Mouse (Mus musculus): ENCODE measurements around the gene Olfr1259. TPM values are rescaled to one million over a fixed set of nuclear protein-coding genes. Genes with fewer than 3 reads are reported as not detected.
"Not testable (repeated sequence)": the region's sequence is repeated elsewhere in the genome, so short reads cannot be mapped to it uniquely, and the experiment has no call there.

Gene Olfr1259
- not detected in 2 replicates for polyA plus RNA-seq (2015; fragmentation: Nextera tagmentation; extraction: Ambion mirVana)

DNA sequence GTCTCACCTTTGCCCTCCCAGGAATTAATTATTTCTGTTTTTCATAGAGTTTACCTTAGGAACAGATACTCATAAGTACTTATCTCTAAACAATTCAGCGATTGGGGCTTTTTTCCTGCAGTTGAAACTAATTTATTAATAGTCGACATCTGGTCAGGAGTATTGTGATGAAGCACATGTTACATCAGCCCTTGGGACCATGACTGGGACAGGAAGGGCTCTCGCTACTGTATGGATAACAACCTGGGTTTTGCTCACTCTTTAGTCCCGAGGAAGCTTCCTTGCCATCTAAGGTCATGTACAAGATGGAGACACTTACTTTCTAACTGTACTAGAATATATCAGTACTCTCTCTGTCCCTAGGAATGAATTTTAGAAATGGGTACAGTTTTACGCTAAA, at the start of gene Olfr1259:
Gene Olfr1259 (minus strand): TSS at position 101 of the 400 bp plus-strand sequence.
- Histone ChIP-seq H3K36me3 (ENCODE audit: poor library complexity, severe bottlenecking) (no peaks in the 10 kb centered on the region), H3K4me3 (no peak within 1 kb of the TSS), H3K4me2 (no peak within 1 kb of the TSS), H3K9ac (no peak within 1 kb of the TSS), H3K4me1 (no peaks in the 10 kb centered on the region), H3K9me3 (replicated peaks) (no peaks in the 10 kb centered on the region), H3K27me3 (no peaks in the 10 kb centered on the region), H3K27ac (no peak within 1 kb of the TSS)
- no peak for ATAC-seq
- 91% methylated on average over 5 of the region's 5 CpGs for WGBS

GRCm38 (mm10) chr2:89990921-89991320, 42.5 kb upstream of the Olfr1259 start, which contains the start of gene Olfr1261:
Gene Olfr1261, plus strand, starts transcription at chr2:89991221.
- no peak within 1 kb of the TSS for H3K9ac ChIP-seq
- H3K4me1 ChIP-seq, result no peaks in the 10 kb centered on the region
- H3K36me3 ChIP-seq (ENCODE audit: poor library complexity, severe bottlenecking), result no peaks in the 10 kb centered on the region
- H3K9me3 ChIP-seq (replicated peaks), result no peaks in the 10 kb centered on the region
- H3K27me3 ChIP-seq, result no peaks in the 10 kb centered on the region
- H3K4me3 ChIP-seq, result no peak within 1 kb of the TSS
- ATAC-seq, result no peak
- H3K27ac ChIP-seq, result no peak within 1 kb of the TSS
- no peak within 1 kb of the TSS for H3K4me2 ChIP-seq

DNA sequence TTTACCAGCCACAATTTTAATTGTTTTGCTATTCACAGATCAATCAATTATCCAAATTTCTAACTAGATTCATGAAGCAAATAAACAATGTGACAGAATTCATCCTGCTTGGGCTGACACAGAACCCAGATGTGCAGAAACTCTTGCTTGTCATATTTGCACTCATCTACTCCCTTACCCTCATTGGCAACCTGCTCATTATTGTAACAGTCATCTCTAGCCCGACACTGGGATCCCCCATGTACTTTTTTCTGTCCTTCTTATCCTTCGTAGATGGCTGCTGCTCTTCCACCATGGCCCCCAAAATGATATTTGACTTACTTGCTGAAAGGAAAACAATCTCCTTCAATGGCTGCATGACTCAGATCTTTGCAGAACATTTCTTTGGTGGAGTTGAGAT, 29.2 kb upstream of the Olfr1259 start:
- ATAC-seq, result no peak
- no peak overlapping the region for H3K27ac ChIP-seq
- H3K9ac ChIP-seq, result no peak overlapping the region
- no peaks in the 10 kb centered on the region for H3K4me1 ChIP-seq
- no peak overlapping the region for H3K4me2 ChIP-seq
- H3K4me3 ChIP-seq, result no peak overlapping the region
- H3K9me3 ChIP-seq (replicated peaks), result no peaks in the 10 kb centered on the region
- H3K36me3 ChIP-seq (ENCODE audit: poor library complexity, severe bottlenecking), result no peaks in the 10 kb centered on the region
- no peaks in the 10 kb centered on the region for H3K27me3 ChIP-seq
- WGBS, result 89% methylated on average over 2 of the region's 2 CpGs

DNA sequence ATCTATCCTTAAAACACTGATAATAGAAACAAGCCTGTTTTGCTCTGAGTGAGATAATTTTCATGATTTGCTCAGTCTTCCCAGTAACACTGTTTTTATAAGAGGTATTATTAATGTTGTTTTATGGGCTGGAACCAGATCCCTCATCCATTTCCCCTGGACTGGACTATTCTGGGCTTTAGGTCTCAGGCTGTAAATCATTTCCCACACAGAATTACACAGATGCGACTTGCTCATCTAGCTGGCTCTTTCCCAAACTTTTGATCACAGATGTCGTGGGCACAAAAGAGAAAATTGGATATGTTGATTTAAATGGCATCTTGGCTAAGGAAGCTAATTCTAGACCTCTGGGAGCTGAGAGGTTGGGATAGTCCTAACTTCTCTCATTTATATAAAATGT, 25.7 kb upstream of the Olfr1259 start, which contains the start of gene Olfr1260:
Gene Olfr1260 (plus strand): TSS at position 157 of the 400 bp plus-strand sequence.
- no peaks in the 10 kb centered on the region for H3K36me3 ChIP-seq (ENCODE audit: poor library complexity, severe bottlenecking)
- H3K27me3 ChIP-seq, result no peaks in the 10 kb centered on the region
- no peak within 1 kb of the TSS for H3K4me3 ChIP-seq
- WGBS, result 68% methylated on average over 2 of the region's 2 CpGs
- ATAC-seq, result no peak
- H3K4me2 ChIP-seq, result no peak within 1 kb of the TSS
- H3K27ac ChIP-seq, result no peak within 1 kb of the TSS
- no peak within 1 kb of the TSS for H3K9ac ChIP-seq
- no peaks in the 10 kb centered on the region for H3K4me1 ChIP-seq
- no peaks in the 10 kb centered on the region for H3K9me3 ChIP-seq (replicated peaks)

- no peak within 1 kb of the TSS for H3K9ac ChIP-seq
- H3K4me1 ChIP-seq, result no peaks in the 10 kb centered on the region
- no peak for ATAC-seq
- H3K27me3 ChIP-seq, result no peaks in the 10 kb centered on the region
- H3K9me3 ChIP-seq (replicated peaks), result no peaks in the 10 kb centered on the region
- no peak within 1 kb of the TSS for H3K4me3 ChIP-seq
- H3K27ac ChIP-seq, result no peak within 1 kb of the TSS
- no peaks in the 10 kb centered on the region for H3K36me3 ChIP-seq (ENCODE audit: poor library complexity, severe bottlenecking)
- no peak within 1 kb of the TSS for H3K4me2 ChIP-seq
These were observed 21.5 kb downstream of the Olfr1259 start, which contains the start of gene Olfr1258 for GRCm38 (mm10) chr2:89927009-89927408. Gene Olfr1258, plus strand, starts transcription at chr2:89927309.

DNA sequence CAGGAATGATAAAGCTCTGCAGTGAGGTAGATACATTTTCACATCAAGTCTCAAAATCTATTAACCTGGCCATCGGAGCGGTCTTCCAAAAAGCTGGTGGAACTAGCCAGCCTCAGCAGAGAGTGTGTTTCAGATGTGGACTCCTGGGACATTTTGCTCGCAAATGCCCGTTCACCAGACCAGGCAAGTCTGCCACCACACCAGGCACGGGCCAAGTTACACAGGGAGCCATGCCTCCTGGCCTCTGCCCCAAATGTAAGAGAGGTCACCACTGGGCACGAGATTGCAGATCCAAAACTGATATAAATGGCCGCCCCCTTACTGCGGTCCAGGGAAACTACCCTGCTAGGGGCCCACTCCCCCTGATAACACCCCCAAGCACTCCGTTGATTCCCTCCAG, 35.8 kb downstream of the Olfr1259 start:
- not testable (repeated sequence) for H3K9me3 ChIP-seq (replicated peaks); H3K4me1 ChIP-seq; H3K9ac ChIP-seq; H3K4me2 ChIP-seq; ATAC-seq; H3K4me3 ChIP-seq; H3K36me3 ChIP-seq (ENCODE audit: poor library complexity, severe bottlenecking); H3K27ac ChIP-seq; H3K27me3 ChIP-seq
- WGBS, result 94% methylated on average over 9 of the region's 9 CpGs

Other genes with a start within 250 kb of the Olfr1259 start
- gene Olfr1252, start 223.7 kb downstream of the Olfr1259 start, polyA plus RNA-seq (2015; fragmentation: Nextera tagmentation; extraction: Ambion mirVana), result not detected in 2 replicates
- gene Olfr1253, start 191.6 kb downstream of the Olfr1259 start, polyA plus RNA-seq (2015; fragmentation: Nextera tagmentation; extraction: Ambion mirVana), result not detected in 2 replicates
- not detected in 2 replicates for gene Olfr1254, start 155.0 kb downstream of the Olfr1259 start, polyA plus RNA-seq (2015; fragmentation: Nextera tagmentation; extraction: Ambion mirVana)
- not detected in 2 replicates for gene Olfr1255, start 136.6 kb downstream of the Olfr1259 start, polyA plus RNA-seq (2015; fragmentation: Nextera tagmentation; extraction: Ambion mirVana)
- not detected in 2 replicates for gene Olfr1256, start 107.1 kb downstream of the Olfr1259 start, polyA plus RNA-seq (2015; fragmentation: Nextera tagmentation; extraction: Ambion mirVana)
- not detected in 2 replicates for gene Olfr48, start 100.5 kb downstream of the Olfr1259 start, polyA plus RNA-seq (2015; fragmentation: Nextera tagmentation; extraction: Ambion mirVana)
- gene Olfr1257, start 70.2 kb downstream of the Olfr1259 start, polyA plus RNA-seq (2015; fragmentation: Nextera tagmentation; extraction: Ambion mirVana), result not detected in 2 replicates
- not detected in 2 replicates for gene Olfr1258, start 21.4 kb downstream of the Olfr1259 start, polyA plus RNA-seq (2015; fragmentation: Nextera tagmentation; extraction: Ambion mirVana)
- gene Olfr1260, start 25.7 kb upstream of the Olfr1259 start, polyA plus RNA-seq (2015; fragmentation: Nextera tagmentation; extraction: Ambion mirVana), result not detected in 2 replicates
- not detected in 2 replicates for gene Olfr1261, start 42.6 kb upstream of the Olfr1259 start, polyA plus RNA-seq (2015; fragmentation: Nextera tagmentation; extraction: Ambion mirVana)
- gene Olfr1262, start 51.5 kb upstream of the Olfr1259 start, polyA plus RNA-seq (2015; fragmentation: Nextera tagmentation; extraction: Ambion mirVana), result not detected in 2 replicates
- gene Olfr1263, start 63.5 kb upstream of the Olfr1259 start, polyA plus RNA-seq (2015; fragmentation: Nextera tagmentation; extraction: Ambion mirVana), result not detected in 2 replicates
- not detected in 2 replicates for gene Olfr1264, start 76.9 kb upstream of the Olfr1259 start, polyA plus RNA-seq (2015; fragmentation: Nextera tagmentation; extraction: Ambion mirVana)
- gene Olfr1265, start 86.7 kb upstream of the Olfr1259 start, polyA plus RNA-seq (2015; fragmentation: Nextera tagmentation; extraction: Ambion mirVana), result not detected in 2 replicates
- gene Olfr140, start 114.9 kb upstream of the Olfr1259 start, polyA plus RNA-seq (2015; fragmentation: Nextera tagmentation; extraction: Ambion mirVana), result not detected in 2 replicates
- gene Olfr1269, start 172.7 kb upstream of the Olfr1259 start, polyA plus RNA-seq (2015; fragmentation: Nextera tagmentation; extraction: Ambion mirVana), result not detected in 2 replicates
- gene Olfr32, start 193.6 kb upstream of the Olfr1259 start, polyA plus RNA-seq (2015; fragmentation: Nextera tagmentation; extraction: Ambion mirVana), result not detected in 2 replicates
- gene Olfr1270, start 204.4 kb upstream of the Olfr1259 start, polyA plus RNA-seq (2015; fragmentation: Nextera tagmentation; extraction: Ambion mirVana), result not detected in 2 replicates

Measured in forebrain, embryonic 13.5 days (tissue).